ENCODE assay signal across 16 mouse cellular contexts in genomic region chr7:125523051-125523450, GRCm38 (mm10). TPM values are rescaled to one million over a fixed set of nuclear protein-coding genes. Genes with fewer than 3 reads are reported as not detected.
DNase-seq lines count a peak whose midpoint lies in the region; ATAC-seq lines count a peak whose summit lies in the region.
"Had no signal": no experiment of that assay in that cellular context is flagged by ENCODE, and none has a peak within 500 bp of the region (broad histone marks: within the 10 kb centered on the region; RNA-seq: fewer than 3 reads in every experiment).

No protein-coding gene starts in this region.

- H3K9me3 ChIP-seq in intestine, embryonic 15.5 days = no peaks in the 10 kb centered on the region
- H3K9me3 ChIP-seq in intestine, embryonic 16.5 days (ENCODE audit: control insufficient read depth, low read length) = no peaks in the 10 kb centered on the region
- no peaks in the 10 kb centered on the region for H3K9me3 ChIP-seq in liver, embryonic 15.5 days (replicated peaks)
- no peaks in the 10 kb centered on the region for H3K9me3 ChIP-seq in midbrain, embryonic 14.5 days (ENCODE audit: control insufficient read depth, low read length)
- H3K9me3 ChIP-seq: hindbrain, embryonic 12.5 days; limb, embryonic 13.5 days; neural tube, embryonic 13.5 days had no signal

- H3K4me1 ChIP-seq in intestine, embryonic 15.5 days (replicated peaks) = no peaks in the 10 kb centered on the region
- no peaks in the 10 kb centered on the region for H3K4me1 ChIP-seq in intestine, embryonic 16.5 days (ENCODE audit: control insufficient read depth, insufficient read depth, low read length)
- peaks cover 45% of the 10 kb centered on the region for H3K4me1 ChIP-seq in liver, embryonic 15.5 days (replicated peaks)
- no peaks in the 10 kb centered on the region for H3K4me1 ChIP-seq in midbrain, embryonic 14.5 days (ENCODE audit: control insufficient read depth, insufficient read depth, low read length)
- H3K4me1 ChIP-seq: hindbrain, embryonic 12.5 days; limb, embryonic 13.5 days; neural tube, embryonic 13.5 days had no signal

- H3K4me3 ChIP-seq in intestine, embryonic 15.5 days (replicated peaks) = no peak overlapping the region
- no peak overlapping the region for H3K4me3 ChIP-seq in intestine, embryonic 16.5 days (ENCODE audit: low read length)
- H3K4me3 ChIP-seq in liver, embryonic 15.5 days (replicated peaks) = no peak overlapping the region; the same call in 1 of the 2 replicates
- no peak overlapping the region for H3K4me3 ChIP-seq in midbrain, embryonic 14.5 days (replicated peaks; ENCODE audit: low read depth, low read length)
- H3K4me3 ChIP-seq: gastrocnemius, adult 2 months; hindbrain, embryonic 12.5 days; limb, embryonic 13.5 days; neural tube, embryonic 13.5 days had no signal

- H3K4me2 ChIP-seq in intestine, embryonic 15.5 days (replicated peaks) = no peak overlapping the region
- H3K4me2 ChIP-seq in intestine, embryonic 16.5 days (ENCODE audit: low read depth, low read length) = no peak overlapping the region
- peak overlapping the region; percentile 51 for H3K4me2 ChIP-seq in liver, embryonic 15.5 days
- no peak overlapping the region for H3K4me2 ChIP-seq in midbrain, embryonic 14.5 days (ENCODE audit: low read length)
- H3K4me2 ChIP-seq: hindbrain, embryonic 12.5 days; limb, embryonic 13.5 days; neural tube, embryonic 13.5 days had no signal

- peak; percentile 34; the same call in 1 of the 2 replicates for ATAC-seq in intestine, embryonic 15.5 days
- ATAC-seq in intestine, embryonic 16.5 days = no peak; the same call in 1 of the 2 replicates
- ATAC-seq in common myeloid progenitor, adult 5-6 weeks (replicated peaks; ENCODE audit: low read depth, poor library complexity, severe bottlenecking) = peak; percentile 78
- ATAC-seq in liver, embryonic 15.5 days (ENCODE audit: insufficient read depth) = peak; percentile 90
- ATAC-seq in midbrain, embryonic 14.5 days (ENCODE audit: low FRiP score, low TSS enrichment) = no peak
- ATAC-seq: forebrain, embryonic 14.5 days had no signal

- H3K27me3 ChIP-seq in intestine, embryonic 15.5 days (replicated peaks) = no peaks in the 10 kb centered on the region
- H3K27me3 ChIP-seq in intestine, embryonic 16.5 days (replicated peaks; ENCODE audit: control insufficient read depth, insufficient read depth, low read length) = no peaks in the 10 kb centered on the region
- no peaks in the 10 kb centered on the region for H3K27me3 ChIP-seq in liver, embryonic 15.5 days
- H3K27me3 ChIP-seq in midbrain, embryonic 14.5 days (ENCODE audit: control insufficient read depth, insufficient read depth, low read length) = no peaks in the 10 kb centered on the region
- H3K27me3 ChIP-seq: hindbrain, embryonic 12.5 days; limb, embryonic 13.5 days; neural tube, embryonic 13.5 days had no signal

- no peaks in the 10 kb centered on the region for H3K36me3 ChIP-seq in intestine, embryonic 15.5 days
- no peaks in the 10 kb centered on the region for H3K36me3 ChIP-seq in intestine, embryonic 16.5 days (ENCODE audit: control insufficient read depth, insufficient read depth, low read length)
- H3K36me3 ChIP-seq in liver, embryonic 15.5 days (replicated peaks) = no peaks in the 10 kb centered on the region
- H3K36me3 ChIP-seq in midbrain, embryonic 14.5 days (ENCODE audit: control insufficient read depth, insufficient read depth, low read length) = no peaks in the 10 kb centered on the region
- H3K36me3 ChIP-seq: hindbrain, embryonic 12.5 days; limb, embryonic 13.5 days; neural tube, embryonic 13.5 days had no signal

- H3K27ac ChIP-seq in intestine, embryonic 15.5 days = no peak overlapping the region
- no peak overlapping the region for H3K27ac ChIP-seq in intestine, embryonic 16.5 days (ENCODE audit: low read length)
- peak overlapping the region; percentile 79 for H3K27ac ChIP-seq in liver, embryonic 15.5 days (replicated peaks)
- H3K27ac ChIP-seq in midbrain, embryonic 14.5 days (replicated peaks; ENCODE audit: low read depth, low read length) = no peak overlapping the region
- H3K27ac ChIP-seq: gastrocnemius, adult 2 months; hindbrain, embryonic 12.5 days; limb, embryonic 13.5 days; neural tube, embryonic 13.5 days had no signal

- 38% methylated on average over 3 of the region's 3 CpGs for WGBS in intestine, embryonic 15.5 days
- WGBS in intestine, embryonic 16.5 days = 32% methylated on average over 3 of the region's 3 CpGs
- WGBS in liver, embryonic 15.5 days (ENCODE audit: insufficient replicate concordance) = 6% methylated on average over 3 of the region's 3 CpGs
- 89% methylated on average over 3 of the region's 3 CpGs for WGBS in midbrain, embryonic 14.5 days

- no peak overlapping the region for H3K9ac ChIP-seq in intestine, embryonic 15.5 days
- no peak overlapping the region for H3K9ac ChIP-seq in intestine, embryonic 16.5 days (ENCODE audit: low read depth, low read length)
- H3K9ac ChIP-seq in liver, embryonic 15.5 days = 0 out of 2 replicates have a peak overlapping the region, but pooled peaks have one; percentile 10
- H3K9ac ChIP-seq in midbrain, embryonic 14.5 days (replicated peaks; ENCODE audit: low read length) = no peak overlapping the region
- H3K9ac ChIP-seq: hindbrain, embryonic 12.5 days; limb, embryonic 13.5 days; neural tube, embryonic 13.5 days had no signal

- peak; percentile 42 for DNase-seq in MN1 (ENCODE audit: low spot score)
- no peak for DNase-seq in right cerebral cortex, postnatal 10 days (ENCODE audit: low spot score in 2 of 2)
- DNase-seq in cerebellum, postnatal 14 days = no peak
- DNase-seq in midbrain, embryonic 14.5 days = no peak
- DNase-seq: gastrocnemius, adult 2 months; kidney, adult 18-20 months; kidney, postnatal 25 days; lung, postnatal 36 days had no signal

RNA-seq across cellular contexts. Expression of gene Il4ra, which starts 28.9 kb away (rescaled TPM):
- polyA plus RNA-seq in intestine, embryonic 15.5 days (2015; fragmentation: Nextera tagmentation; extraction: Ambion mirVana) = 10.4 and 11.8 TPM in 2 replicates
- polyA plus RNA-seq in intestine, embryonic 16.5 days (2015; fragmentation: Nextera tagmentation; extraction: Ambion mirVana) = 12.6 and 14.5 TPM in 2 replicates
- 21.2 and 23.0 TPM in 2 replicates for total RNA-seq in common myeloid progenitor, adult 5-6 weeks (2017)
- polyA plus RNA-seq in liver, embryonic 15.5 days (2015; fragmentation: Nextera tagmentation; extraction: Ambion mirVana) = 4.6 and 6.4 TPM in 2 replicates
- 2.4 and 4.7 TPM in 2 replicates for polyA plus RNA-seq in midbrain, embryonic 14.5 days (2014; fragmentation: Nextera tagmentation; extraction: Ambion mirVana)

RNA-seq across cellular contexts. Expression of gene Nsmce1, which starts 31.7 kb away (rescaled TPM):
- 120 TPM in 2 replicates for polyA plus RNA-seq in intestine, embryonic 15.5 days (2015; fragmentation: Nextera tagmentation; extraction: Ambion mirVana)
- polyA plus RNA-seq in intestine, embryonic 16.5 days (2015; fragmentation: Nextera tagmentation; extraction: Ambion mirVana) = 104 and 115 TPM in 2 replicates
- 75.2 and 99.7 TPM in 2 replicates for total RNA-seq in common myeloid progenitor, adult 5-6 weeks (2017)
- polyA plus RNA-seq in liver, embryonic 15.5 days (2015; fragmentation: Nextera tagmentation; extraction: Ambion mirVana) = 73.8 and 75.2 TPM in 2 replicates
- polyA plus RNA-seq in midbrain, embryonic 14.5 days (2014; fragmentation: Nextera tagmentation; extraction: Ambion mirVana) = 93.9 and 101 TPM in 2 replicates

Comparison
In these comparisons a context has a peak if more than half of its experiments do, and no peak if none do; other contexts are left out.
1. ATAC-seq: peak in intestine, embryonic 15.5 days (single experiment), common myeloid progenitor, adult 5-6 weeks (single experiment) and liver, embryonic 15.5 days (single experiment); none in intestine, embryonic 16.5 days (single experiment) and midbrain, embryonic 14.5 days (single experiment).